Mouse (Mus musculus) embryo, embryonic 9.5 days (tissue): ENCODE data around the gene Tmem181a.
"Not testable (repeated sequence)": the region's sequence is repeated elsewhere in the genome, so short reads cannot be mapped to it uniquely, and the experiment has no call there.

Source experiments
- DNase-seq: peaks from one replicate; pipeline ENCODE4 v3.0.0-alpha.2; 2017; ENCODE audit errors: extremely low spot score

Gene Tmem181a

DNA sequence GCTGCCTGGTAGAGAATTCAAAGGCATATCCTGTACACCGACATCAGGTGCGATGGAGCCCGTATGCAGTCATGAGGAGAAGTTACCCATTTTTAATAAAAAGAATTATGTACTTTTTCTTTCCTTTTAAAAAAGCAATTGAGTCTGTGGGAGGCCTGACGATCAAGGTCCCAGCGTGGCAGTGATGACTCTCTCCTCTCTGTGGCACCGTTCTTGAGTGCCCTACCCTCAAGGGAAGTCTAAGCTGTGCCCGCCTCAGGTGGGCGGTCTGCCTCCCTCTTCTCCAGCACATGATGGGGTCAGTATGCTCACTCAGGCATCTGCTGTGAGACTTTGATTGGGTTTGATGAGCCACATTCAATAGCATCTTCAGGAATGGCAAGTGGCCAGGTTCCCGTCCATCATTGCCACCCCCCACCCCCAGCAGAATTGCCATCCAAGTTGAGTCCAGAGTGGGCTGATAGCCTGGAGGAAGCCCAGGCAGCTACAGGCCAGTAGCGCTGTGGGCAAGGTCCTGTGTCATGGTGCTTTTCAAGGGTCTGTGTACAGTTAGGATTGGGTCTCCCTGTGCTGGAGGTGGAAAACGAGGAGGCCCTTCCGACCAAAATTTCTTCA, 49.1 kb downstream of the Tmem181a start:
- not testable (repeated sequence) for DNase-seq

- DNase-seq = not testable (repeated sequence)
These were observed 49.8 kb downstream of the Tmem181a start for GRCm38 (mm10) chr17:6306503-6306902.

- DNase-seq = not testable (repeated sequence)
These were observed 55.1 kb downstream of the Tmem181a start for GRCm38 (mm10) chr17:6311716-6312115.

DNA sequence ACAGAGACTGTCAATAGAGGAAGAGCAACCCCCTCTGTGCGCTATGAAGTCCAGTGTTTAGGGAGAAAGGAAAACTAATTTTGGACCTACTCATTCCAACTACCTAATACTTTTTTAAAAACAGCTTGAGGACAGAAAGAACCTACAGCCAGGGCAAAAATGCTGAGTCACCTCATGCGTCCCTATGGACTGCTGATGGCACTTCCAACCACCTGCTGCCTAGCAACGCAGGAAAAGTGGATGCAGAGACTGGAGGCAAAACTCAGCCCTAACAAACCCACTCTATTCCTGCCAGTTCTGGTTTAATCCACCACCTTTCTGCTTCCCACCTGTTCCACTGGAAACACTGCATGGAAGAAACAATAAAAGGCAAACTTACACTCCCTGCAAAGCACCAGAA, 56.1 kb downstream of the Tmem181a start:
- DNase-seq = not testable (repeated sequence)

DNA sequence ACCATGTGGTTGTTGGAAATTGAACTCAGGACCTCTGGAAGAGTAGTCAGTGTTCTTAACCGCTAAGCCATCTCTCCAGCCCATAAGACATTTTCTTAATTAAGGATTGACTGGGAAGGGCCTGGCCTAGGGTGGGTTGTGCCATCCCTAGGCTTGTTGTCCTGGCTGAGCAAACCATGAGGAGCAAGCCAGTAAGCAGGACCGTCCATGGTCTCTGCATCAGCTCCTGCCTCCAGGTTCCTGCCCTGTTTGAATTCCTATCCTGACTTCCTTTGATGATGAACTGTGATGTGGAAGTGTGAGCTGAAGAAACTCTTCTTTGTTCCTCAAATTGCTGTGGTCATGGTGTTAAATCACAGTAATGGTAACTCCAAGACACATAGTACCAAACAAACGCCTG, 57.8 kb downstream of the Tmem181a start:
- not testable (repeated sequence) for DNase-seq

DNA sequence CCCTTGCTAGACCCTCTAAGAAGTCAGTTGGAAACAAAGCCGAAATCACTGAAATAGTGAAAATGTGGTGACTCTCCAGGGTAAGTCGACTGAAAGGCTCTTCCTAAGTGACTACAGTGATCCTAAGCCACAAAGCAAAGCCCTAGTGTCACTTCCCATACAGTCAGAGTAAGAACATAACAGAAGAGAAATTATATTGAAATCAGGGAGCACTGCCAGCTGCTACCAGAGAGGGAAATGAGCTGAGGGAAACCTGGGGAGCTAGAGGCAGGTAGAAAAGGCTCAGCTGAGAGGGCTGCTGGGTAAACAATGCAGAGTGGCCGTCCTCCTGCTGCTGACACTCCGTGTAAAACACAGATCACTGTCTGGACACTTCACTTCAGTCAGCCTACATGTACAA, 59.0 kb downstream of the Tmem181a start:
- DNase-seq = not testable (repeated sequence)

- peak; percentile 5 for DNase-seq
These were observed 59.9 kb downstream of the Tmem181a start for GRCm38 (mm10) chr17:6316379-6317126.

DNA sequence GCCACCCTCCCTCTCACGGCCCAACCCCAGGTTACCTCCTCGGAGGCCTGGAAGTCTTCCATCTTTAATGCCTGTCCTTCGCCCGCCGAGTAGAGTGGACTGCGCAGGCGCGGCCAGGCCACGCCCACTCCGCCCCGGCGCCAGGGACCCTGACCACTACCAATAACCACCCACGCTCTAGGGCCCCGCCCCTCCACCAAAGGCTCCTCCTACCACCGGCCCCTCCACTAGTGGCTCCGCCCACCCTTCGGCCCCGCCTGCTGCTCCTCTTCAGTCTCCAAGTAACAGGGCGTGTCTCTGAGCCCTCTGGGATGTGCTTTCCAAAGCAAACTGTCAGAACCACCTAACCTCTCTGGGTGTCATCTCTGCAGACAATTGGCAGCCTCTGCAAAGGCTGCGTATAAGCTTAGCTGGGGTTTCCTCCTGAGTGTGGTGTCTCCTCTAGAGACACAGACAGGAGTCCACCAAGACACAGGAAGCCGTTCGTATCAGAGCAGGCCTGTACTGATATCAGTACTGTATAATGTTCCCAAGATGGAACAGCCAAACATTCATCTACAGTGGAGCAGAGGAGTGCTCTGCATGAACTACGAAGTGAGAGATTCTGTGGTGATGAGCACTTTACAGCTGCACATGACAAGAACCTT, 60.8 kb downstream of the Tmem181a start, which contains the start of gene Dynlt1a:
Gene Dynlt1a (minus strand): TSS at position 162 of the 647 bp plus-strand sequence.
- DNase-seq = peak; percentile 98

DNA sequence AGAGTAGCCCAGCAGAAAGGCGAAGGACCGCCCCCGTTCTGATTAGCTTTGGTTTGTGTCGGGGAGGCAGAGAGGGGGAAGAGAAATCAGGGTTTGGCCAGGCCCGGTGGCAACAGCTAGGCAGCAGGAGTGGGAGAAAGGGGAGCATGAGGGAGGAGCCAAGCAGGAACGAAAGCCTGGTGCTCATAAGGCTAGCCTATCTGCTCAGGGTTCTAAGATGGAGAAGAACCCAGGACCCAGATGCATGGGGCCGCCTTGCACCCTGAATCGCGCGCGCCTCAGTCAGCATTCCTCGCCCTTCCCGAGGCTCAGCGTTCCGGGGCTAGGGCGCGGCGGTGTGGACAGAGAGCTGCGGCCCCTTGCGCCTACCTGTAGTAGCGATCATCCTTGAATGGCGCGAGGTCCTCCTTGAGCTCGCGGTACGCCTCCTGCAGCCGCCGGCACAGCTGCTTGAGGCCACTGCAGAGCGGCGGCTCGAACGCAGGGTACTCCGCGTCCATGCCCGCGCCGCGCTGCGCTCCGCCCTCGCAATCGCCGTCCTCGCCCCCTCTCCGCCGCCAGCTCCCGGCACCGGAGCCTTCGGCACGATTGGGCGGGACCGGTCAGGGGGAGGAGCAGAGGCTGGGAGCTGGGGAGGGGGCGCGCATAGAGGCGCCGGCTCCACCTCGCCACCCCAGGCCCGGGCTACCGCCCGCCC, 64.6 kb downstream of the Tmem181a start:
- DNase-seq = not testable (repeated sequence)

GRCm38 (mm10) chr17:6321778-6322101, 65.1 kb downstream of the Tmem181a start:
- not testable (repeated sequence) for DNase-seq

DNA sequence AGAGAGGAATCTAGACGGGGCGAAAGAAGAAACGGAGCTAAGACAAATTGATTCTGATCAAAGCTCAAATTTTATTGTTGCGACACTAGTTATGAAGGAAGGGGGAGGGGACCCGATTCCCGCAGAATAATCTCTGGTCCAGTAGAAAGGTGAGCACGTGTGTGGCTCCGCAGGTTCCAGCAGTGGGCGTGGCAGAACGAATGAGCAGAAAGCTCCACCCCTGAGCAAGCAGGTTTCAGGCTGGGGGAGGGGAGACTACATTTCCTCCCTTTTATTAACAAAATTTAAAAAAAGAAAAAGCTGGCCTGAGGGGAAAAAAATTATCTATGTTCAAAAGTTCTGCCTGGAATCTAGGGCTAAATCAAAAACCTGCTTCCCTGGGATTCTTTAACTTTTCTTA, 68.4 kb downstream of the Tmem181a start:
- DNase-seq = not testable (repeated sequence)

GRCm38 (mm10) chr17:6325543-6325942, 68.9 kb downstream of the Tmem181a start:
- DNase-seq = not testable (repeated sequence)

DNA sequence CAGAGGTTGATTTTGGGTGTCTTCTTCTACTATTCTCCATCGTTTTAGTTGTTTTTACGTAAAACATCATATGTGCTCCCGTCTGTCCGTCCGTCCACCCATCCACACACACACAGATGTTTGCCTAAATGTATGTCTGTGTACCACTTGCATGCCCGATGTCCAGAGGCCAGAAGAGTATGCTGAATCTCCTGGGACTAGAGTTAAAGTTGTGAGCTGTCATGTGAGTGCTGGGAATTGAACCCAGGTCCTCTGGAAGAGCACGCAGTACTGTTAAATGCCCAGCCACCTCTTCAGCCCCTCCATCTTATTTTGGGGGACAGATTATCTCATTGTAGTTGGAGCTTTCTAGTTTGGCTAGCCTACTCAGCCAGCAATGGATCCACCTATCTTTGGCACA, 70.9 kb downstream of the Tmem181a start:
- DNase-seq = not testable (repeated sequence)

DNA sequence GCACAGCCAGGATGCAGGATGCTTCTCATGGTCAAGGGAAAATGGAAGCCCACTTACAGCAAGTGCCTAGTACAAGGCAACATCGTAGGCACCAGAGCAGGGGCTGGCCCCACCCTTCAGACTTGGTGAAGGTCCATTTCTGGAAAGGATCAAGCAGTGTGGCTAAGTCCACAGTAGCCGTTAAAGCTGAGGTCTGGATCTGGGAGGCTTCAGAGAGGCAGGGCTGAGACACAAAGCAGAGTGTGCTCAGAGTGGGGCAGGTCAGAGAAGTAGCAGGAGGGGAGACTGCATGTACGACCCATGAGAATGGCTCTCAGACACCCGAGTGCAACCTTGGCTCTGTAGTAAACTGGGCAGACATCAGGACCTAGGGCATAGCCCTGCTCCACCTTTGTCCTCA, 72.3 kb downstream of the Tmem181a start:
- not testable (repeated sequence) for DNase-seq

- DNase-seq = not testable (repeated sequence)
These were observed 86.1 kb downstream of the Tmem181a start for GRCm38 (mm10) chr17:6342606-6343294.

GRCm38 (mm10) chr17:6355256-6355655, 98.6 kb downstream of the Tmem181a start:
- not testable (repeated sequence) for DNase-seq
